Mouse (Mus musculus): Measurements from ENCODE around the gene Ncam1. TPM values are rescaled to one million over a fixed set of nuclear protein-coding genes. Genes with fewer than 3 reads are reported as not detected.

Ncam1 gene
- total RNA-seq, 4 experiments from 2014 or later, result 275 to 300 (median 286) TPM

DNA sequence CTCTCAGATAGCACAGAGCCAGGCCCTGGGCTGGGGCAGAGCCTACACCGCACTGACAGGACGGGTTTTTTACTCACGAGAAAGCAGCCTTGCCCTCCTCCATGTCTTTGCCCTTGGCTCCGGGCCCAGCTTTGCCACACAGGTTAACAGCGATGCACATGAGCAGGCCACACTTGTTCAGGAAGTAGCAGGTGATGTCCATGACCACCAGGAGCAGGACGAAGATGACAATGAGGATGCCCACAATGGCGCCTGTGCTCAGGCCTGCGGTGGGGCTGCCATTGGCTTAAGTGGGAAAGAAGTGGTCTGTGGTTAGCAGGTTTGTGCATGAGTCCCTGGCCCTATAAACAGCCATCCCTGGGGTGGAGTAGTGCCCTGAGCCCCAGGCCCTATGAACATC, 289.1 kb downstream of the Ncam1 start:
- DNase-seq (ENCODE audit: low spot score in 2 of 2), result no peak

GRCm38 (mm10) chr9:49509094-49509493, 289.6 kb downstream of the Ncam1 start:
- no peak for DNase-seq (ENCODE audit: low spot score in 2 of 2)

GRCm38 (mm10) chr9:49507829-49508585, 290.7 kb downstream of the Ncam1 start:
- DNase-seq (ENCODE audit: low spot score in 2 of 2), result no peak

DNA sequence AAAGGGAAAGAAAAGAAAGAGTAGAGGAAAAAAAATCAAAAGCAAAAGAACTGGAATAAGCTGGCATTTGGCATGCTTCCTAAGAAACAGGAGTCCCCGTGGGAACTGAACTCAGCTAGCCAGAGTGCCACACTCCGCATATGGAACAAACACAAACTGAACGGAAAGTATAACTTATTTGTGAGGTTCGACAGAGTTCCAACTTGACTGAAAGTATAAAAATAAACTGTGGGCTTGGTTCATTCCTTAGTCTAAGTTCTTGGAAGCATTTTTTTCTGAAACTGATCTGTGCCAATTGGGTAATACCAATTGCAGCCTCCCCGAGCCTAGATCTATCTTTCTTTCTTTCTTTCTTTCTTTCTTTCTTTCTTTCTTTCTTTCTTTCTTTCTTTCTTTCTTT, 294.1 kb downstream of the Ncam1 start:
- no peak for DNase-seq (ENCODE audit: low spot score in 2 of 2)

GRCm38 (mm10) chr9:49502245-49502644, 296.5 kb downstream of the Ncam1 start:
- no peak for DNase-seq (ENCODE audit: low spot score in 2 of 2)

DNA sequence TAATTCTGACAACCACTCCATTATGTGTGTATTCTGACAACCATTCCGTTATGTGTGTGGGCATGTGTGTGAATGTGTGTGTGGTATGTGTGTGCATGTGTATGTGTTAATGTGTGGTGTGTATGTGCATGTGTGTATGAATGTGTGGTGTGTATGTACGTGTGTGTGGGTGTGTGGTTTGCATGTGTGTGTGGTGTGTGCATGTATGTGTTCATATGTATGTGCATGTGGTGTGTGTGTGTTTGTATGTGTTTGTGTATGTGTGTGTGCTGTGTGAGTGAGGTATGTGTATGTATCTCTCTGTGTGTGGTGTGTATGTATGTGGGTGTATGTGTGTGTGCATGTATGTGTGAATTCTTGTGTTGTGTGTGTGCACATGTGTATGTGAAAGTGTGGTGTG, 298.8 kb downstream of the Ncam1 start:
- DNase-seq (ENCODE audit: low spot score in 2 of 2), result no peak

GRCm38 (mm10) chr9:49493979-49494649, 304.6 kb downstream of the Ncam1 start:
- peak in 1 of 2 experiments; percentile 37 for DNase-seq (ENCODE audit: low spot score in 2 of 2)

DNA sequence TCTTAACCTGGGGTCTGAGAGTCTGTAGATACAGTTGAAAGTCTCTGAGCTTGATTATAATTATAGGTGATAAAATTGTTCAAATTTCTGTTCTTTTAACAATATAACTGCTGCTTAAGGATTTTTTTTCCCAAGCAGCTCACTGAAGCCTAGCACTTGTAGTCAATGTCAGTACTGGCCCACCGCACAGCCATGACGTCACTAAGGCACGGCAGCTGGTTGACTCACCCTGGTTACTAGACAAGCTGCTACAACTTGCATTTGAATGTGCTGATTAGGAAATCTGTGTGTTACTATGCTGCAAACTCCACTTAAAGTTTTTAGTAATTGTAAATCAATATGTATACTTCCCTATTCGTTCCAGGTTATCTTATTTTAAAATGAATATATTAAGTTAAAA, 308.1 kb downstream of the Ncam1 start:
- no peak for DNase-seq (ENCODE audit: low spot score in 2 of 2)

DNA sequence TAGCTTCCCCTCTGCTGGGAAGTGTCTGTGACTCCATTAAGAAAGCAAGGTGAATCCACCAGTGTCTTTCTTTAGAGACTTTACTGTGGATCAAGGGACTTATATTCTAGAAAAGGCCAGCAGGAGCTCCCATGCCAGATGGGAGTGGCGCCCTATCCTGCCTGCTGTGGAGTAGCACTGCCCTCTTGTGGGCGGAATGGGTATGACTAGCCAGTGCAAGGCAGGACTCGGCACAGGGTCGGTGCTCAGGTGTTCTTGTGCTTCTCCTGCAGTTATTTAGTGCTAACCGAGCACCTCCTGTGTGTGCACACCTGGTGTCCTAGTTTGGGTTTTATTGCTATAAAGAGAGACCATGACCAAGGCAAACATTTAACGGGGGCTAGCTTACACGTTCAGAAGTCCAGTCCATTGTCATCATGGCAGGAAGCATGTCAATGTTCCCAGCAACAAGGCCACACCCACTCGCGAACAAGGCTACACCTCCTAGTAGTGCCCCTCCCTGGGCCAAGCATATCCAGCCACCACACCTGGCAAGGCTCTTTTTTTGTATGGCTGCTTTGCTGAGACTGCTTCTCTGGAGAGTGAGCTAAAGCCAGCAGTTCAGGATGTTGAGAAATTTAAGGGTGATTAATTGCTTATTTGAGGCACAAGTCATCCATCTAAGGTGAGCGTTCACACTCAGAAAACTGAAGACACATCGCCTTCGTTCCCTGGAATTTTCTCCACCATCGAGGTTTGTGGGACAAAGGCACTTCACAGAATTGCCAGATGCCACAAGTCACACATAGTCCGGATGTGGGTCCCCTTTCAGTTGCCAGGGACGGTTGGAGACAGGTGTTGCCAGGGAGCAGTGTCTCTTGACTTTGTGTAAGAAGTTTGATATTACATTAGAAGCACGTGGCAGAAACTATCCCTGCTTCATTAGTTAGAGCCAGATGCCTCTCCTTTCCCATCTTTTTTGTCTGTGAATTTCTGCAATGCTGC, 309.5 kb downstream of the Ncam1 start:
- peak; percentile 50 to 90 for DNase-seq (ENCODE audit: low spot score in 2 of 2)

DNA sequence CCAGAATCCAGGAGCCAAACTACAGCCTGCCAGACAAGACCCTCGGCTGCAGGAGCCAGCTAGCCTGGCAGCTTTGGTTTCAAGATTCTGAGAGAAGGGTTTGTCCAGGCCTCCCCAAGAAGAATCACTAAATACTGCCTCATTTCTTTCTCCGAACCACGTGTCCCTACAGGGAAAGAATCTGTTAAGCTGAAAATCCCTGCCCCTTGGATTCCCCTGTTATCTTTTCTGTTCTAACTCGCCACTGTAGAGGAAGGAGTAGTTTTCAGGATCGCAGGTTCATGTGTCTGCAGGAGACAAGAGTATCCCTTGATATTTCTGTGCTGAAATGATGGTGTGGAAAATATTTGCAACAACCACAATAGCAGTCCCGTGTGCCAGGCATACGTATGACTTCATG, 310.5 kb downstream of the Ncam1 start:
- no peak for DNase-seq (ENCODE audit: low spot score in 2 of 2)

DNA sequence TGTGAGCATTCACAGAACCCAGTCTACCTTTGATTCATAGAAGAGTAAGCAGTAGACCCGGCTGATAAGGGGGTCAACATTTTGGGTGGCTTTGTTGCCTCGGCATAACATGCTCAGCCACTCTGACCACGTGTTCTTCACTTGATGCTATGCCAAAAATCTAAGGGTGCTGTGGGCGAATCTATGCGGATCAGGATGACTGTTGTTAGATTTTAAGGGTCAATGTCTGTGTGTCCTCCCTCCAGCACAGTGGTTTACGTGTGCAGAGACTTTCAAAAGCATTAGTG, 311.1 kb downstream of the Ncam1 start:
- DNase-seq (ENCODE audit: low spot score in 2 of 2), result no peak

GRCm38 (mm10) chr9:49486805-49487656, 311.7 kb downstream of the Ncam1 start:
- no peak for DNase-seq (ENCODE audit: low spot score in 2 of 2)

DNA sequence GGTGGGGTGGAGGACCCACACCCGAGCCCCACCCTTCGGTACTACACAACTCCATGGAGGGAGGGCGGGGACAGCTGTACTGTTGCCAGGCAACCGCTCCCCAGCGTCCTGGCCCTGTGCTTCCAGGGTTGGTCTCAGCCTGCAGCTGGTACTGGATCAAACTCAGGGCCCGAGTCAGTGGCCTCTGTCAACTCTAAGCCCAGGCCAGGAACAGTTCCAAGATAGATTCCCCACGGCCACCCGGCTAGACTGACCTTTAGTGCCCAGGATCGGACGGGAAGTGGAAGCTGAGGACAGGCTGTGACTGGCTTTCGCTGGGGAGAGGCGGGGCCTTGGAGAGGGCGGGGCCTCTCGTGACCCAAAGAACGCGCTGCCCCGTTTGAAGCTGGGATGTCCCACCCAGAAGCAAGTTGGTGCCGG, 312.8 kb downstream of the Ncam1 start, which contains the start of gene Ttc12:
Ttc12 (minus strand) TSS at position 334 of the 420 bp plus-strand sequence.
- DNase-seq (ENCODE audit: low spot score in 2 of 2), result peak; percentile 38 to 57

GRCm38 (mm10) chr9:49485250-49485891, 313.4 kb downstream of the Ncam1 start:
- no peak for DNase-seq (ENCODE audit: low spot score in 2 of 2)

- no peak for DNase-seq (ENCODE audit: low spot score in 2 of 2)
These were observed 315.4 kb downstream of the Ncam1 start for GRCm38 (mm10) chr9:49483316-49483715.

DNA sequence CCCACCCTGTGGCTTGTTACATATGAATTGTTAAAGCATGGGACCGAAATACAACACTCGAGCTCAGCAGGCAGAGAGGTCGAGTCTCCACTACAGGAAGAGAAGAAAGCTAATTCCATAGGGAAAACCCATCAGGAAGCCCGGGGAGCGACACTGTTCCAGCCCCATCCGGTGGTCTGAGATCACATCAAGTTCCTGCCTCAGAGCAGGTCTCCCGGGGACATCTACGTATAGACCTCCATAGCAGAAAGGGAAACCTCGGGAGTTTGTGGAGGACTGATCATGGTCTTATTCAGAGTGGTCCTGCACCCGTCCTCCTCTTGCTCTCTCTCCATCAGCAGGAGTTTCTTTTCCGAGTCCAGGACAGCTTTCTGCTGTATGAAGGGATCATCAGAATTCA, 326.6 kb downstream of the Ncam1 start:
- no peak for DNase-seq (ENCODE audit: low spot score in 2 of 2)

DNA sequence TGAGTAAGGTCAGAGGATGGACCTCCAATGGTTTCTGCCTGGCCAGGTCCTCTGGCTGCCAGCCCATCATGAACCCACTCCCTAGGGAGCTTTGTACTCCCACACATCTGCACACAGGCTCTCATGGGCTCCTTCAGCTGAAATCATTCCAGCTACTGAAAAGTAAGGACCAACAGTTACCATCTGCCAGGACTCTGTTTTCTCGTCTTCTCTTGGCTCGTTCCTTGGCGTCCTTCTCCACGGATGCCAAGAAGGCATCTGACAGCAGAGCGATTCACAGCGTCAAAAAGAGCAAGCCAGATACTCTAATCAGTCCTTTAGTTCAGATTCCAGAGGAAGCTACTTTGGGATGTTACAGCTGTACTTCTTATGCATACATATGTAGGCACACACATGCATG, 327.8 kb downstream of the Ncam1 start:
- DNase-seq (ENCODE audit: low spot score in 2 of 2), result no peak

GRCm38 (mm10) chr9:49470006-49470405, 328.7 kb downstream of the Ncam1 start:
- no peak for DNase-seq (ENCODE audit: low spot score in 2 of 2)

DNA sequence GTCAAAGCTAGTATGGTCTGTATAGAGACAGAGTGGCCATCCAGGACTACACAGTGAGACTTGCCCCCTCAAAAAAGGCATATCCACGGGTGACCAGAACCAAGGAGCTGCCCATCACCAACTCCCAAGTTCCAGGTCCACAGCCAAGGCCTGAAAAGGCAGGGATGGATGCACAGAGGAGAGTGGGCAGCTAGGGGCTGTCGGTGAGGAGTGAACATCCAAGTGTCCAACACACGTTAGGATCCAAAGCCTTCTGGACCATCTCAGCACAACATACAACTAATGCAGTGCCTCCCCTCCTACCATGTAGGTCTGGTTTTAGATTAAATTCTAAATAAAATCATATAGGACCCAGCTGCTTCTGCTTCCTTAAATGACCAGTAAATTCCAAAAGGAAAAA, 342.6 kb downstream of the Ncam1 start:
- no peak for DNase-seq (ENCODE audit: low spot score in 2 of 2)

DNA sequence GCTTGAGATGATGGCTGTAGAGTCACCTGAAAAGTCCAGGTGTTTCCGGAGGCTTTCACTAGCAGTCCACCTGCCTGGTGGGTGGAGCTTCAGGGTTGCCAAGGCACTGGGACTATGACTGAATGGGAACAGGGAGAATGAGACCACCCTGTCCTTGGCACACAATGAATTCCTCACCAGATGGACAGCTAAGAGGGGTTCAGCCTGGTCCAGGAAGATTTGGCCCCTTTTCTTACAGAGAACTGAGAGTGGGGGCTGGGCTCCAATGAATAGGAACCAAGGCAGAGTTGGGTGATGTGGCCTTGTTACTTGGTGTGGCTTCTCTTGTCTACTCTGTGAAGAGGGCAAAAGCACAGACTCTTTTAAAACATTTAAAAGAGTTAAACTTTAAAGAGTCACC, 346.3 kb downstream of the Ncam1 start:
- DNase-seq (ENCODE audit: low spot score in 2 of 2), result no peak
